Mouse (Mus musculus): Measurements from ENCODE around the gene Adam19. TPM values are rescaled to one million over a fixed set of nuclear protein-coding genes. Genes with fewer than 3 reads are reported as not detected.

Gene Adam19
- polyA plus RNA-seq, 1 experiment: 12.8 TPM

- DNase-seq: no peak
- no peak overlapping the region for H3K4me3 ChIP-seq (ENCODE audit: control insufficient read depth, insufficient read depth, low read length)
- H3K27me3 ChIP-seq (ENCODE audit: control insufficient read depth, insufficient read depth, low read length): no peaks in the 10 kb centered on the region
- 87% methylated on average over 7 of the region's 7 CpGs for WGBS
- no peaks in the 10 kb centered on the region for H3K36me3 ChIP-seq (ENCODE audit: control insufficient read depth, insufficient read depth, low read length)
- no peak overlapping the region for H3K27ac ChIP-seq (ENCODE audit: control insufficient read depth, insufficient read depth, low read length)
- no peak for TF ChIP-seq CTCF (IDR thresholded peaks at IDR 0.05; ENCODE audit: borderline replicate concordance, control insufficient read depth, extremely low read depth, insufficient read depth, low read length, poor library complexity)
- H3K4me1 ChIP-seq (replicated peaks; ENCODE audit: control insufficient read depth, insufficient read depth, low read length): peaks cover 5% of the 10 kb centered on the region
Observed at GRCm38 (mm10) chr11:46077732-46078375, 22.1 kb downstream of the Adam19 start.

- DNase-seq: no peak
- Histone ChIP-seq H3K27me3 (ENCODE audit: control insufficient read depth, insufficient read depth, low read length) (no peaks in the 10 kb centered on the region), H3K4me3 (ENCODE audit: control insufficient read depth, insufficient read depth, low read length) (no peak overlapping the region), H3K36me3 (ENCODE audit: control insufficient read depth, insufficient read depth, low read length) (no peaks in the 10 kb centered on the region), H3K4me1 (replicated peaks; ENCODE audit: control insufficient read depth, insufficient read depth, low read length) (peaks cover 16% of the 10 kb centered on the region), H3K27ac (ENCODE audit: control insufficient read depth, insufficient read depth, low read length) (no peak overlapping the region)
- TF ChIP-seq POLR2A (IDR thresholded peaks at IDR 0.05; ENCODE audit: control insufficient read depth, extremely low read depth, insufficient read depth, low read length, poor library complexity): no peak
- TF ChIP-seq CTCF (IDR thresholded peaks at IDR 0.05; ENCODE audit: borderline replicate concordance, control insufficient read depth, extremely low read depth, insufficient read depth, low read length, poor library complexity): no peak
- 88% methylated on average over 2 of the region's 2 CpGs for WGBS
Observed at GRCm38 (mm10) chr11:46081075-46081474, 25.3 kb downstream of the Adam19 start.

DNA sequence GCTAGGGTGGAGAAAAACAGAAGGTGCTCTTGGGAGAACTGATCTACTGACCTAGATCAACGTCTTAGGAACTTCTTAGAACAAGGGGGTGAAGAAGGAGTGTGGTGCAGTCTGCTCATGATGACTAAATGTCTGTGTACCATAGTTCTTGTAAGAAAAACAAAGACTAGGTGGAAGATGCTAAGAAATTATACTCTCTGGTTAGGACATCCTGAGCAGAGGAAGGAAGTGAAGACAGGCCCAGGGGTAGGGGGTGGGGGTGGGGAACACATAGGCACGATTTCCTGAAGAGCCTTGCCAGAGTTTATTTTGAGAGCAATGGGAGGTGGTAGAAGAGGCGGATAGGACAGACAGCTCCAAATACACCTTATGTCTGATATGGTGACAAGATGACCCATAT is 27.6 kb downstream of the Adam19 start:
- H3K4me1 ChIP-seq (replicated peaks; ENCODE audit: control insufficient read depth, insufficient read depth, low read length): peaks cover 10% of the 10 kb centered on the region
- no peak overlapping the region for H3K4me3 ChIP-seq (ENCODE audit: control insufficient read depth, insufficient read depth, low read length)
- 42% methylated on average over 3 of the region's 3 CpGs for WGBS
- no peaks in the 10 kb centered on the region for H3K36me3 ChIP-seq (ENCODE audit: control insufficient read depth, insufficient read depth, low read length)
- no peak for TF ChIP-seq CTCF (IDR thresholded peaks at IDR 0.05; ENCODE audit: borderline replicate concordance, control insufficient read depth, extremely low read depth, insufficient read depth, low read length, poor library complexity)
- no peak for TF ChIP-seq POLR2A (IDR thresholded peaks at IDR 0.05; ENCODE audit: control insufficient read depth, extremely low read depth, insufficient read depth, low read length, poor library complexity)
- DNase-seq: no peak
- H3K27me3 ChIP-seq (ENCODE audit: control insufficient read depth, insufficient read depth, low read length): no peaks in the 10 kb centered on the region
- H3K27ac ChIP-seq (ENCODE audit: control insufficient read depth, insufficient read depth, low read length): no peak overlapping the region

DNA sequence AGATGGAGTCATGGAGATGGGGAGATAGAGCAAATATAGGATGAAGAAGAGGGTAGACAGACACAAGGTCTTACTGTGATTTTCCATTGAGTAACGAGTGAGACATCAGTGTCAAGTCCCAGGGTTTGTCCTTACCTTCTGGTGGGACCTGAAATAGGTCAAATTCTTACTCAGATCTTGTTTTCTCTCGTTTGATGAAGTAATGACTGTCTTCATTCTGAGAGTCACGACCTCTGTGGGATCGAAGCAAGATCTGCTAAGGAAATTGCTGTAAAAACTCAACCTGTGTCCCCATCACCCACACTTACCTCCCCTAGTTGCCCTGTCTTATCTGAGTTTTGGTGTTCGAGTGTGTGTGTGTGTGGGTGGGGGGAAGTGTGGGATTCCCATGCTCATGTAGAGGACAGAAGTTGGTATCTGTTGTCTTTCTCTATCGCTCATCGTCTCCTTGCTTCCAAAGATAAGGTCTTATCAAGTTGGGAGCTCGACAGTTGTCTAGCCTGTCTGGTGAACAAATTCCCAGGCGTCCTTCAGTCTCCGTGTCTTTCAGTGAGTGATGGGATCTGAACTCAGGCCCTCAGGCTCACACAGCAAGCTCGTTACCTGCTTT is 28.1 kb downstream of the Adam19 start:
- Histone ChIP-seq H3K4me3 (ENCODE audit: control insufficient read depth, insufficient read depth, low read length) (no peak overlapping the region), H3K36me3 (ENCODE audit: control insufficient read depth, insufficient read depth, low read length) (no peaks in the 10 kb centered on the region), H3K27ac (ENCODE audit: control insufficient read depth, insufficient read depth, low read length) (peak overlapping the region; percentile 72; the same call in 1 of the 2 replicates), H3K4me1 (replicated peaks; ENCODE audit: control insufficient read depth, insufficient read depth, low read length) (peaks cover 14% of the 10 kb centered on the region), H3K27me3 (ENCODE audit: control insufficient read depth, insufficient read depth, low read length) (no peaks in the 10 kb centered on the region)
- DNase-seq: no peak
- 88% methylated on average over 11 of the region's 11 CpGs for WGBS
- TF ChIP-seq CTCF (IDR thresholded peaks at IDR 0.05; ENCODE audit: borderline replicate concordance, control insufficient read depth, extremely low read depth, insufficient read depth, low read length, poor library complexity) (no peak), POLR2A (IDR thresholded peaks at IDR 0.05; ENCODE audit: control insufficient read depth, extremely low read depth, insufficient read depth, low read length, poor library complexity) (no peak)

DNA sequence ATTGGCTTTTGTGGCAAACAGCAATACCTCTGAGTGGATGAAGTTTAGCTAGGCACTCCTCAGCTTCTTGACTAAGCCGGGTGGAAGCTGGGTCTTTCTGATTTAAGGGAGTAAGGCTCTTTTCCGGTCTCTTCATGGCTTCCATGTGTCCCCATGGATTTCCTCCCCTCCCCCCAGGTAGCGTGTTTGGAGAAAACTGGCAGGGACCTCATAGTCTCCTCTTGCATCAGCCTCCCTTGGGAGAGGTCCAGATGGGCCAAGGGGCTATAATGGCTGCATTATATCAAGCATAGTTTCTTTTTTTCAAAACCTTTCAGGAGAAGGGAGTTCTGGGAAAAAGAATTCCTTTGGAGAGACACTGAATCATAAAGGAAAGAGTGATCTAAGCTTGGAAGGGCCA is 28.8 kb downstream of the Adam19 start:
- no peak for TF ChIP-seq POLR2A (IDR thresholded peaks at IDR 0.05; ENCODE audit: control insufficient read depth, extremely low read depth, insufficient read depth, low read length, poor library complexity)
- TF ChIP-seq CTCF (IDR thresholded peaks at IDR 0.05; ENCODE audit: borderline replicate concordance, control insufficient read depth, extremely low read depth, insufficient read depth, low read length, poor library complexity): no peak
- peaks cover 16% of the 10 kb centered on the region for H3K4me1 ChIP-seq (replicated peaks; ENCODE audit: control insufficient read depth, insufficient read depth, low read length)
- 93% methylated on average over 3 of the region's 3 CpGs for WGBS

GRCm38 (mm10) chr11:46085398-46086163 is 29.8 kb downstream of the Adam19 start:
- Histone ChIP-seq H3K27ac (ENCODE audit: control insufficient read depth, insufficient read depth, low read length) (peak overlapping the region; percentile 57), H3K36me3 (ENCODE audit: control insufficient read depth, insufficient read depth, low read length) (no peaks in the 10 kb centered on the region), H3K4me3 (ENCODE audit: control insufficient read depth, insufficient read depth, low read length) (no peak overlapping the region), H3K27me3 (ENCODE audit: control insufficient read depth, insufficient read depth, low read length) (no peaks in the 10 kb centered on the region), H3K4me1 (replicated peaks; ENCODE audit: control insufficient read depth, insufficient read depth, low read length) (peaks cover 21% of the 10 kb centered on the region)
- TF ChIP-seq CTCF (IDR thresholded peaks at IDR 0.05; ENCODE audit: borderline replicate concordance, control insufficient read depth, extremely low read depth, insufficient read depth, low read length, poor library complexity) (no peak), POLR2A (IDR thresholded peaks at IDR 0.05; ENCODE audit: control insufficient read depth, extremely low read depth, insufficient read depth, low read length, poor library complexity) (no peak)
- 98% methylated on average over 10 of the region's 10 CpGs for WGBS
- no peak for DNase-seq

More for the DNA sequence above, 28.8 kb downstream of the Adam19 start:
- H3K27ac ChIP-seq (ENCODE audit: control insufficient read depth, insufficient read depth, low read length): peak overlapping the region; percentile 72
- no peak overlapping the region for H3K4me3 ChIP-seq (ENCODE audit: control insufficient read depth, insufficient read depth, low read length)
- no peaks in the 10 kb centered on the region for H3K36me3 ChIP-seq (ENCODE audit: control insufficient read depth, insufficient read depth, low read length)
- no peaks in the 10 kb centered on the region for H3K27me3 ChIP-seq (ENCODE audit: control insufficient read depth, insufficient read depth, low read length)
- DNase-seq: no peak
